Mouse (Mus musculus) megakaryocyte, embryonic 14.5 days (primary cell): ENCODE results near the gene Angptl7.

Experiments used
- FLI1 ChIP-seq: IDR thresholded peaks from 2 replicates; pipeline ENCODE4 v1.6.1; 2012; ENCODE audit warnings: low read length, inconsistent platforms, mixed read lengths
- GATA1 ChIP-seq: IDR thresholded peaks from 3 replicates; pipeline ENCODE4 v1.6.1; 2012; ENCODE audit warnings: mixed read lengths, low read length, inconsistent platforms, borderline replicate concordance

DNA sequence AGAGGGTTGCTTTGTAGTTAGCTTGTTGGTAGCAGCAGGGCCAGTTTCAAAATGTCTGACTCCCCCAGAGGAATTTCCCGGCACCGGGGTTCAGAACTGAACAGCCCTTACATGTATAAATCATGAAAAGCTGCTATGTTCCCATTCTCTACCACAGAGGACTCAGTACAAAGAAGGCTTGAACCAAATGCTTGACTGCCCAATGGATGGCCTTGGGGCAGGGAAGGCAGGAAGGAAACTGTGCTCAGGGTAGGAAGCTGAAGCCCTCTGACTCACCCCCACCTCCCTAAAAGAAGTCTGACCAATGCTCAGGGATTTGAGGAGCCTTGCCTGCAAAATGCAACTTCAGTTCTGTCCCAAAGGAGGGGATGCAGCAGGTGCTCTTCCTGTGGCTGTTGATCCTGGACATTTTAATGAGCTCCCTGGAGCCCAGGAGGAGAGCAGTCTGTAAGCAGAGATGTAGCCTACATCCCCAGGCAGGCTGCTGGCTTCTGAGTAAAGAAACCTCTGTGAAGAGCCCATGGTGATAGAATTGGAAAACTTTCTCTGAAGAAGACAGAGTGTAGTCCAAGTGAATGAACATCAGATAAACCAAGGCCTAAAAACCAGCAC is 18.6 kb downstream of the Angptl7 start:
- no peak for TF ChIP-seq GATA1
- TF ChIP-seq FLI1, result no peak
